Mouse (Mus musculus): ENCODE data around the gene Tysnd1.
A peak's percentile ranks its signal among the peaks of the same experiment; 100 is the strongest.

Gene Tysnd1

DNA sequence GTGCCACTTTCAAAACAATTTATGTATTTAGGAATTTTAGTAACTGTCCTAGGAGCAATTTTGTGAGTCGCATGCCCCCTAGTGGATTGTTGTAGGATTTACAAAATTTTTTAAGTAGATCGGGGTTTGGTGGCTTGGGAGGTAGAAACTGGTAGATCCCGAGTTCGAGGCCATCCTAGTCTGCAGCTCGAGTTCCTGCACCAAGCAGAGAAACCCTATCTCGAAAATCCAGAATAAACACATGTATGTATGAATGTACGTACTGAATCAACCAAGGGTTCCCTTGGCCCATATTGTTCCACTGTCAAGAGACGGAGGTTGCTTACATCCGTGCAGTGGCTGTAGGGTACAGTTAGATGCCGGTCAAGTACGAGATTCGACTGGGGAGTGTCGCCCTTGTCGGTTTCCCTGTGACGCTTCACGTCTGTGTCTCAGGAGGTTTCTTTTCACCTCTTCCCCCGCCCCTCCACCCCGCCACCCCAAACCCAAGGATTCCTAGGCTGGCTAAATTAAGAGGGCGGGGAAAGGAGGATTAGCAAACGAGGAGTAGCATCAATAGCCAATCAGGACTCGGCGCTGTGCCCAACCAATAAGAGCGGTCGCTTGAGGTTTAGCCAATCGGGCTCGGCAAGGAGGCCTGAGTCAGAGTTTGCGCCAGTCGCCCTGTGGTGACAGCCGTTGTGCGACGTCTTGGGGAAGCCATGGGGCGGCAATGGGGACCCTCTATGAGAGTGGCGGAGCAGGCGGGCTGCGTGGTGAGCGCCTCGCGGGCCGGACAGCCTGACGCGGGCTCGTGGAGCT is at the start of gene Tysnd1:
Gene Tysnd1 (plus strand): TSS at position 645 of the 801 bp plus-strand sequence.
- DNase-seq (ENCODE audit: low read depth, low spot score) = peak; percentile 99

DNA sequence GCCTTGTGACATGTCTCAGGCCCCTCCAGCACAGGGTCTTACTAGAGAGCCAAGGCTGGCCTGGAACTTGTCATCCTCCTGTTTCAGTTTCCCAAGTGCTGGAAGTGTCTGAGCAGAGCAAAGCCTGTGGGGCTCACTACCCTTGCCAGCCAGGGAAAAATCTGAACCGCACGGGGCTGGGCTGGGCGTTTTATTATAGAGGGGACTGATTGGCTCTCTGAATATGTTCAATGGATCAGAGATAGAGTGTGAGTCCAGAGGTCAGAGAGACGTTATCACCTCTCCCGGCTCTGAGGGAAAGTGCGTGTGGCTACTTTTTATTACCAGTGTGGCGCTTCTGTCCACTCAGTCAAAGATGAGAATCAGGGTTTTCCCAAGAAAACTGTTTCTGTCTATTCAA is 48.8 kb upstream of the Tysnd1 start:
- DNase-seq (ENCODE audit: low read depth, low spot score) = no peak

DNA sequence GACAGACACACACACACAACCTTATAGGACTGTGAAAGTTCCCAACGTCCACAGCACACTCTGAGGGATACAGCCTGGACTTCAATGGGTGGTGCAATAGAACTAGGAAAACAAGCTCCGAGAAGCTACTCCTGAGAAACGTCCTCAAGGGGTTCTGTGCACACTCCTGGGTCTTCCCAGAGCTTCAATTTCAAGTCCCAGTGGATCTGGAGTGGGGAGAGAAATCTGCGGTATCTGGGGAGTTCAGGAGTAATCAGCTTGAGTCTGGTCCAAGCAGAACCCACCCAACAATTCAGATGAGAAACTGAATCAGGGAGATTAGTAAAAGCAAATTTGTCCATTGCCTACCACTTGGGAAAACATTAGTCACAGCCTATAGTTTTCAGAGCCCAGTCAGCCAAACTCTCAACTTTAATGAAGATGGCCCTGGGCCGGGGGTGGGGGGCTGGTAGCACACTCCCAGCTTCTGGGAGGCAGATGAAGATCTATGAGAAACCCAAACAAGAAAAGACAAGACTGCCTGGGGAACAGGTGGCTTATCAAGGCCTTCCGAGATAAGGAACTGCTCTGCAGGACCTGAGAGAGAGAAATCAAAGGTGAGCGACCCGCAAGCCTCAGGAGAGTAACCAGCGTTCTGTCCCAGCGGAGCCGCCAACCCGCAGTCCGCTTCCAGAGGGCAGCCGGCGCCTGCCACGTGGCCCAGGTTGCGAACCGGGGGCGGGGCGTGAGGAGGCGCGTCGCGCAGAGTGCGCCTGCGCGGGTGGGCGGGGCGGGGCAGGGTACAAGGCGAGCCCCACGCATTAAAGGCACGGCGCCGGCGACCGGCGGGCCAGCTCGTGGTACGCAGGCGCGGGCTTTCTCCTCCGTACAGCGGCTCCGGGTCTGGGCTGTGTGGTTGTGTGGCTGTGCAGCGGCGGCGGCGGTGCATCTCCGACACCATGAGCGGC is 47.3 kb upstream of the Tysnd1 start, which contains the start of gene Ppa1:
Gene Ppa1 (plus strand): TSS at position 763 of the 947 bp plus-strand sequence.
- peak; percentile 97 for DNase-seq (ENCODE audit: low read depth, low spot score)

DNA sequence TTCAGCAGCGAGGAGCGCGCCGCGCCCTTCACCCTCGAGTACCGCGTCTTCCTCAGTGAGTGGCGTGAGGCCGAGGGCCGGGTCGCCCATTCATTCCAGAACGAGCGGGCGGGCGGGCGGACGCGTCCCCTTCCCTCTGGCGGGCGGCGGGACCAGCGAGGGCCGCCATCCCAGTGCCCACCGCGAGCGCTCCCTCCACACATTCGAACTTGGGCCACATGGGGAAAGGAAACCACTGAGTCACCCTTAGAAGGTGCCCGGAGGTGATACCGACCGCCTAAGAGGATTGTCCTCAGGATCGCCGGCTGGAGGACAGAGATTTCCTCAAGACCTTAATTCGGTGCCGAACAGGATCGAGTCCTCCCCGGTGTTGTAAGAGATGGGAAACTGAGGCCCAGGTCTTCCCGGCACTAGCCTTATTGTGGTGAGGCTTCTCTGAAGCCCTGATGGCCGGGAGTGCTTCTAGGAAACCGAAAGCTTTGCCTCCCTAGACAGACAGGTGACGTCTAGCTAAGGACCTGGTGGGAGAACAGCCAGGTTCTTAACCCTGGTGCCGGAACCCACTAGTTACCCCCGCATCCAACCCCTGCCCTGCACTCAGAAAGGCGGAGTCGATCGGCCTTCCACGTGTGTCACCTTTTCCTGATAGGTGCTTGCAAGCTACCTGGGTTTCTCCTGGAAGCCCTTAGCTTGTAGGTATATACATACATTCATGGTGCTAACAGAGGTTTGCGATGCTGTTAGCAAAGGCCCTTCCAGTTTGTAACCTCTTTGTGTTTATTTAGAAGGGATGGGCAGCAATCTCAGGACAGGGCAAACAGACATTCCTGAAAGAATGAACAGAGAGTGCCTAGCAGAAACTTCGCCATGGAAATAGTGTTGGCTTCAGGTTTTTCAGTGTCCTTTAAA is 46.3 kb upstream of the Tysnd1 start:
- DNase-seq (ENCODE audit: low read depth, low spot score) = peak; percentile 54

DNA sequence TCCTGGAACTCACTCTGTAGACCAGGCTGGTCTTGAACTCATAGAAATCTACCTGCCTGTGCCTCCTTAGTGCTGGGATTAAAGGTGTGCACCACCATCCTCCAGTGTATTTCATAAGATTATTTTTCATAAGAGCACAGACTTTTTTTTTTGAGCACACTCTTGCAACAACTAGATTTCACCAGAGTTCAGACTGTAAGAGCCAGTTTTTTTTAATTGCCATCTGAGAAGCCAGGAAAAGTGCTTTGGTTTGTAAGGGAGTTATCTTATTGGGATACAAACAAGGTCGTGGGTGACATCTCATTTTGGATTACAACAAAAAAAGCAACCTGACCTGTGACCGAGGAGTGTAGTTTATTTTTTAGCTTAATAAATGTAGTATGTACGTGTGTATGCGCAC is 41.2 kb upstream of the Tysnd1 start:
- DNase-seq (ENCODE audit: low read depth, low spot score) = no peak

DNA sequence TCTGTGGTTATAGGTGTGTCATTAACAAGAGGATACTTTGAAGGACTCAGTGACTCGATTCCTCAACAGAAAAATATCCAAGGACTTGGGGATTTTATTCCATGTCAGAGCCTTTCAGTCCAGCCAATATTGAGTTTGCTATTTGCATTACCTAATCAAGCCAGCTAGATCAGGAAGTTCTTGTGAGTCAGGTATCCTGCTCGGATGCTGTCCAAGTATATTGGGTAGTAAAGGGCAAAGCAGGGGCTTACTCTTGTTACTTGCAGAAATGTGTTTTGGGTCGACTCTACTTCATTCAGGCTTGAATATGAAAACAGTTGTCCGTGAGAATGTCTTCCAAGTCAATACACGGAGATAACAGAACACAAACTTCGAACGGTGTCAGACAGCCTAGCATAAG is 40.6 kb upstream of the Tysnd1 start:
- no peak for DNase-seq (ENCODE audit: low read depth, low spot score)

DNA sequence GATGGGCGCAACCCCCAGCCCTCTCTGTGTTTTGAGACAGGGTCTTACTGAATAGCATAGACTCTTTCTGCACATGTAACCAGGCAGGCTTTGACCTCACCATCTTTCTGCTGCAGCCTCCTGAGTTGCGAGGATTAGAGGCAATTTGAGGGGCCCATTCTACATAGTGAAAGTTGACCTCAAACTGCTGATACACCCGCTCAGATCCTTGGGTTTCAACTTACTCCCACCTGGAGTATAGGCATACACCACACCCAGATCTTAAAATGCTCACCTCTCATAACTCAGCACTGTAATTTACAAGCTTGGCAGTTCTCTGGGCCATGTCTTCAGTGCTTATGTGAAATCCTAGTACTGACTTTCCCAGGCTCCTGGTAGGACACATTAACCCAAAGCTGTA is 40.1 kb upstream of the Tysnd1 start:
- DNase-seq (ENCODE audit: low read depth, low spot score) = no peak

DNA sequence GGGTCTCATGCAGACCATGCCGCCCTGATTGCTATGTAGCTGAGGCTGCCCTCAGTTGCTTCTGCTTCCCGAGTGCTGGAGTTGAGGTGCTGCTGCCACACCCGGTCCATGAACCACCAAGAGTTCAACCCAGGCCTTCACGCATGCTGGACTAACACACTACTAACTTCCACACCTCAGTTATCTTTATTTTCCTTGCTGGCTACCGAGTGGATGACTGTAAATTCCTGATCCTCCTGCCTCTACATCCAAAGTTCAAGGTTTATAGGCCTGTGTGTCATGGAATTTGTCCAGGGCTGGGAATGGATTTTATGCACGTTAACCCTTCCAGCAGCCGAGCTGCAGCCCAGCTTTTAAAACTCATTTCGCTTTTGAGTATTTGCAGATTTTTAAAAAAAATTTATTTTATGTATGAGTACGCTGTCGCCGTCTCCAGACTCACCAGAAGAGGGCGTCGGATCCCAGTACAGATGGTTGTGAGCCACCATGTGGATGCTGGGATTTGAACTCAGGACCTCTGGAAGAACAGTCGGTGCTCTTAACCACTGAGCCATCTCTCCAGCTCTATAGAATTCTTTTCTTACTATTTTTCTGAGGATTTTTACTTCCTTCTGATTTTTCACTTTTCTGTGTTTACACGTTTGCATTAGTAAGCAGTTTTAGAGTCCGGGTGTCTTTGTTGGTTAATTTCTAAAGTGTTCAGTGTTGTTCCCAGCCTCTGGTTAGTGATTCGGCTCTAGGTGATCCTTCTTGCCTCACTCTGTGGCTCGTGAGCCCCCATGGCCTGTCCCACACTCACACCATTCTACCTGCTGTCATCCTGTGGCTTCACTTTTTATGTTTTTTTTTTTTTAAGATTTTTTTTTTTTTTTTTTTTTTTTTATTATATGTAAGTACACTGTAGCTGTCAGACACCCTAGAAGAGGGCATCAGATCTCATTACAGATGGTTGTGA is 38.1 kb upstream of the Tysnd1 start:
- no peak for DNase-seq (ENCODE audit: low read depth, low spot score)

DNA sequence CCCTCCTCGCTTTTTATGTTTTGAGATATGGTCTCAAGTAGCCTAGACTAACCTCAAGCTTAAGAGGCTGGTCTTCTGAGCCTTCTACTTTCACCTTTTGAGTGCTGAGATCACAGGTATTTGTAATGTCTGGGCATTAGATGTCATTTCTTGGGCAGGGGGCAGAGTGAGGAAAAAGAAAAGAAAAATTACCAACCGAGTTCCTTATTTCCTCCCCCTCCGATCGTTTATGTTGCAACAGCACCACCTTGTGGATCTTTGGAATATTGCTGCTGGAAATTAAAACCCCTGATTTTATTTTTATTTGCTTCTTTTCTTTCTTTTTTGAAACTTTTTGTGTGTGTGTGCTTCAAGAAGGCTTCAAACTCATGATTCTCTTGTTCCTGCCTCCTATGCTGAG is 37.3 kb upstream of the Tysnd1 start:
- DNase-seq (ENCODE audit: low read depth, low spot score) = peak; percentile 64

DNA sequence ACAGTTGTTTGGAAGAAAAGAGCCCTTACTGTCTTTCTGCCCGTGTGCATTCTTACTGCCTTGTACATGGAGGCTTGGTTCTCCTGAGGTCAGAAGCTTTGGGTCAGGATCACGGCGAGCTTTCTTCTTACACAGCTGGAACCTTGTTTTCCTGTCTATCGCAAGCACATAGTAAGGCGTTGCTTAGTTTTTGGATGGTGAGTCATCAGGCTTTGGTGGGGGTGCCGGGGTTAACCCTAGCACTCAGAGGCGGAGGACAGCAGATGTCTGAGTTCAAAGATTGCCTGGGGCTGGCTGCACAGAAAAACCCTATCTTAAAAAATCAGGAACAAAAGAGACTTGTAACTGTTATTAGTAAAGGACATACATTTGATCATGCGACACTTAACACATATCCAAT is 33.4 kb upstream of the Tysnd1 start:
- no peak for DNase-seq (ENCODE audit: low read depth, low spot score)

DNA sequence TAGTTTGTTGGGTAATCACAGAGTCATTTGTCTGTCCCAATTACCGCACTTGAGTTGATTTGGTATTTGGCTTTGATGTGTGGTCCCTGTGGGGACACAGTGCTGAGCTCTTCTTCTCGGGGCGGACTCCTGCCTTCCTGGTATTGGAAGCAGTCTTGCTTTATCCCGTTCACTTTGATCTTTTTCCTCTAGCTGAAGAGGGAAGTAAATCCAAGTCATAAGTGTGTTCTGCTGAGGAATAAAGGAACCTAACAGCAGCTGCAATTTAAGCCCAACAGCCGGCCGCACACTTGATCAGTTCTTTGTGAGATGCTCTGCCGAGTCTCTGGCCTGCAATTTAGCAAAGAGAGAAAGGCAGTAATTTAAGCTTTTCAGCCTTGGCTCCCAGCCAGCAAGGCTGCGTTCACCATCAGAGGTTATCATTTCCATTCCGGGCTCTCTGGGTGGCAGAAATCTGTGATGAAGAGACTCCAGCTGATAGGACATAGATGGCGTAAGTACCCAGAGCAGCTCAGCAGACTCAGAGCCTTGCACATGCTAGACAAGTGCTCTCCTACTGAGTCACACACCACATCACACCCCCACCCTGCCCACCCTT is 32.8 kb upstream of the Tysnd1 start:
- DNase-seq (ENCODE audit: low read depth, low spot score) = no peak

DNA sequence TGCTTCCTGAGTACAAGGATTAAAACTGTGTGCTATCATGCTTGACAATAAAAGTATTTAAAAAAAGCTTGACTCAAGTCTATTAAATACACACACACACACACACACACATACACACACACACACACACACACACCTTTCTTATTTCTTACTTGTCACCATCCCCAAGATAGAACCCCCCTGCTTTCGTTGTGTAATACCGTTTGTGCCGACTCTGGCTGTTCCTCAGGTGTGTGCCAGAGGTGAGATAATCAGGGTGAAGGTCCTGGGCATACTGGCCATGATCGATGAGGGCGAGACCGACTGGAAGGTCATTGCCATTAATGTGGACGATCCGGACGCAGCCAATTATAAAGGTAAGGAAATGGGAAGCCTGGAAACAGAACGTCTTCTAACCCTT is 30.2 kb upstream of the Tysnd1 start:
- DNase-seq (ENCODE audit: low read depth, low spot score) = no peak

DNA sequence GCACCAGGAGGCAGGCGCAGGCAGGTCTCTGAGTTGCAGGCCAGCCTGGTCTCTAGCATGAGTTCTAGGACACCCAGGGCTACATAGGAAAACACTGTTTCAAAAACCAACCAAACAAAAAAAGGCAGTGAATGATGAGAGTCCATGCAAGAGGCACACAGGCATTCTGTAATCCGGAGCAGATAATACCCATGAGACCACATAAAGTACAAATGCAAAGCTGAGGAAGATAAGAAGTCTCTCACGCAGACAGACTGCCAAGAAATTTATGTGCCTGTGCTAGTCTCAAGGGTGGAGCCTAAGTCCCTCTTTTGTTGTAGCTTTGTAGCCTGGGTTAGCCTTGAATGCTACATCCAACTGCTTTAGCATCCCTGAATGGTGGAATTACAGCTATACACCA is 29.7 kb upstream of the Tysnd1 start:
- DNase-seq (ENCODE audit: low read depth, low spot score) = no peak

DNA sequence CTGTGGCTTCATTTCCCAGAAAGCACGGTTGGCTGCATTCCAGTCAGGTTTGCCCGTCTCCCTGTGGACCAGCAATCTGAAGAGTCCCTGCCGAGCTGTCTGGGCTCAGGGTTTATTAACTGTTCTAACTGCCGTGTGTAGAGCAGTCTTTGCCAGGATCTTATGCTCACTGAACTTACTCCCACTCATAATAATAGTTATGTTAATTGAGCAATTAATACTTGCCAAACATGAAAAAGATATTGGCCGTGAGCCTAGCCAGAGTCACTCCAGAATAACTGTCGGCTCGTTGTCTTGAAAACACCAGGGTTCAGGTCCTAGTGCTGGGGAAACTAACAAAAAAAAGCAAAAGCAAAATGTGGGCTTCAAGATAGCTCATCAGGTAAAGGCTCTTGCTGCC is 26.0 kb upstream of the Tysnd1 start:
- no peak for DNase-seq (ENCODE audit: low read depth, low spot score)

DNA sequence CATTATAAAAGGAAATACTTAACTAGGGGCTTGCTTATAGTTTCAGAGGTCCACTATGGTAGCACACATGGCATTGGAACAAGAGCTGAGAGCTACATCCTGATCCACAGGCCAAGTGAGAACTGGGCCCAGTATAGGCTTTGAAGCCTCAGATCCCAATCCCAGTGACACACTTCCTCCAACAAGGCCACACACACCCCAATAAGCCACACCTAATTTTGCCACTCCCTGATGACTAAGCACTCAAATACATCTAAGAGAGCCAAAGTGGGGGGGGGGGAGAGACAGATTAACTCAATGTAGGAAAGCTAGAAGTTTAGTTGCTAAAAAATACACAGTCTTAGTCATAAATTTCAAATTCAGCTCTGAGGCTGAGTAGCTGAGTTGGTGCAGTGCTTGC is 25.4 kb upstream of the Tysnd1 start:
- DNase-seq (ENCODE audit: low read depth, low spot score) = peak; percentile 29

DNA sequence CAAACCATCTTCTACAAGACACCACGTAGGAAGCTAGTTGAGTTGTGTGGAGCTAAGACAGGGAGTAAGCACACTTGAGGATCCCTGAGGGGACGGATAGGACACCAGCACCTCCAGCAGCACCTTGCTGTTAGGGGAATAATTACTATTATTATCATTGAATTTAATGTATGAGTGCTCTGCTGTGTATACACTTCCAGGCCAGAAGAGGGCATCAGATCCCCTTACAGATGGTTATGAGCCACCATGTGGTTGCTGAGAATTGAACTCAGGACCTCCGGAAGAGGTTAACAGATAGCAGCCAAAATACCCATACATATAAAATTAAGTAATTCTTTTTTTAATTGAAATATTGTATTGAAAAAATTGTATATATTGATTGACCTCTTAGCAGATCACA is 24.6 kb upstream of the Tysnd1 start:
- DNase-seq (ENCODE audit: low read depth, low spot score) = peak; percentile 35

DNA sequence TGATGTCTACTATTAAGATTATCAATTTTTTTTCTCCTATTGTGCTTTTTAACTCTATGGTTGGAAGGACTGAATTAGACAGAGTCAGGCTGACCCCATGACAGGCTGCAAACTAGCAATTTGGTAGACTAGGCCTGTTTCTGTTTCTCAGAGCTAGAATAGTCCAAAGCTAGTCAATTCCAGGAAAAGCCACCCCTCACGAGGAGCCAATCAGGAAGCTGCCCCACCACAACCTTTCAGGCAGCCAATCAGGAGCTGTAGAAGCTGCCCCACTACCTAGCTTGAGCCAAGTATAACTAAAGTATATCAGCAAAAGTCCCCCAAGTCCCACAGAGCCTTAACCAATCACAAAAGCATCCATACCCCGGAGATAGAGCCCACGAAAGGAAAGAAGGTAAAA is 19.4 kb upstream of the Tysnd1 start:
- no peak for DNase-seq (ENCODE audit: low read depth, low spot score)

DNA sequence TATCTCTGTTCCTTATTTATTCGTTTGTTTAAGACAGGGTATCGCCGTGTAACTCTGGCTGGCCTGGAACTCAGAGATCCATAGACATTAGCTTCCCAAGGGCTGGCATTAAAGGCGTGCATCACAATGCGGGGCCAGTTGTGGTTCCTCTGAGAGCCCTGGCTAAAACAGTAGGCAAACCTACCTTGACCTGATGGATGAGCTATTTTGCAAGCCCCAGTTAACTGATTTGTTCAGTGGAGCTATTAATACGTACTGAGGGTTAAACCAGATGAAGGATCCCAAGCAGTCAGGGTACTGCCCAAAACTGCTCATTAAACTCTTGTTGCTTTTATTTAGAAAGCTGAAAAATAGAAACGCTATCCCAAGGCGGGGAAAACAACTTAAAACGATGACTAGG is 15.8 kb upstream of the Tysnd1 start:
- no peak for DNase-seq (ENCODE audit: low read depth, low spot score)

DNA sequence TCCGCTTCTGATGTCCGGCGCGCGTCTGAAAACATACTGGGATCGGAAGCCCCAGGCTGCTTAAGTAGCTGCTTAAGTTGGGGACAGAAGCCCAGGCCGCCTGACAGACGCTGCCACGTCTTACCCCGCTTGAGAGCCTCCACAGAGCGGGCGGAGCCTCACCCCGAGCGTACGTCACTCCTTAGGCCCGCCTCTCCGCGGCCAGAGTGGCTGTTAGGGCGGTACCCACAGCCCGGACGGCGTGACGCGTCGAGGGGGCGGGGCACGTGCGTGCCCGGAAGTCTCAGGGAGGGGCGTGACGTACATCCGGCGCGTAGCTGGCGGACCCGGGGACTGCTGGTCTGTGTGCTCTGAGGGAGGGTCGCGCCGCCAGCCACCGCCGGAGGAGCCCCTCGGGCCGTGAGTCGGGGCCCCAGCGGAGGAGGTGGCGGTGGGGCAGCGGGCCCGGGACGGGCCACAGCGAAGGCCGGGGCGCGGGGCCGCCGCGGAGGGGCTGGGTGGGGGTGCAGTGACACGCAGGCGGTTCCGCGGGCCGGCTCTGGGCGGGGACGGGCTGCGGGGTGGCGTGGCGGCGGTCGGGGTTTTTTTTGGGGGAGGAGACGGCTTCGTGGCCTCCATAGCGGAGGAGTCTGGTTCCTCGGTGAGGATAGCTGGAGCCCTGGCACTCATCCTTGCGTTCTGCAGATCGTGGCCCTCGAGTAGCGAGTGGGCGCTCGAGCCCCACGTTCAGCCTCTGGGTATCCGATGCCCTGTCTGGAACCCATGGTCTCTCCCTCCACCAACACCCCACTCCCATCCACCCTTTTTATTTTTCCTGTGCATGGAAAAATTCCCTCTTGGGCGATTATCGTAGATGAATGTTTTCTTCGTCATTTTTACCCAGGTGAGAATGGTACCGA is 15.1 kb upstream of the Tysnd1 start, which contains the start of gene Sar1a:
Gene Sar1a (plus strand): TSS at position 285 of the 899 bp plus-strand sequence.
- DNase-seq (ENCODE audit: low read depth, low spot score) = peak; percentile 99
